Mouse (Mus musculus) forebrain, postnatal 0 days (tissue): ENCODE measurements around the gene Zfp790. TPM values are rescaled to one million over a fixed set of nuclear protein-coding genes. Genes with fewer than 3 reads are reported as not detected.

Experiments
- ATAC-seq: fragments of 200-750 bp; cut with Nextera tagmentation; 2 replicates; pipeline ENCODE4 v1.8.0; 2017; ENCODE audit warnings: mild to moderate bottlenecking, moderate library complexity
- DNase-seq: peaks from one replicate; pipeline ENCODE4 v3.0.0-alpha.2; 2015
- H3K27ac ChIP-seq: fragments of 300-500 bp; sonication (generic); 2 replicates; pipeline ENCODE4 v1.5.1; 2014; ENCODE audit warnings: low read depth, mild to moderate bottlenecking, antibody characterized with exemption, low read length, moderate library complexity, mixed read lengths
- H3K27me3 ChIP-seq: fragments of 300-500 bp; sonication (generic); 2 replicates; pipeline ENCODE4 v1.6.1; 2014; ENCODE audit warnings: mild to moderate bottlenecking, low read length, mixed read lengths; ENCODE audit not compliant: insufficient read depth
- H3K36me3 ChIP-seq: fragments of 300-500 bp; sonication (generic); 2 replicates; pipeline ENCODE4 v1.6.1; 2014; ENCODE audit warnings: mild to moderate bottlenecking, moderate library complexity; ENCODE audit not compliant: insufficient read depth
- H3K4me1 ChIP-seq: fragments of 300-500 bp; sonication (generic); 2 replicates; pipeline ENCODE4 v1.6.1; 2014; ENCODE audit warnings: antibody characterized with exemption; ENCODE audit not compliant: insufficient read depth
- H3K4me2 ChIP-seq: fragments of 300-500 bp; sonication (generic); 2 replicates; pipeline ENCODE4 v1.6.1; 2014; ENCODE audit warnings: low read depth, mild to moderate bottlenecking, moderate library complexity
- H3K4me3 ChIP-seq: fragments of 300-500 bp; sonication (generic); 2 replicates; pipeline ENCODE4 v1.5.1; 2014; ENCODE audit warnings: low read depth, low read length, mixed read lengths
- H3K9ac ChIP-seq: fragments of 300-500 bp; sonication (generic); 2 replicates; pipeline ENCODE4 v1.6.1; 2014; ENCODE audit warnings: mild to moderate bottlenecking
- H3K9me3 ChIP-seq: fragments of 300-500 bp; sonication (generic); 2 replicates; pipeline ENCODE4 v1.6.1; 2016; ENCODE audit warnings: low read length
- CTCF ChIP-seq: sonication (generic); IDR thresholded peaks from 2 replicates; pipeline ENCODE4 v1.5.1; 2016; ENCODE audit warnings: antibody characterized with exemption, control low read depth, low read depth
- WGBS: fragments of 180-500 bp; shearing (Covaris S2); extraction: QIAGEN DNeasy Blood & Tissue Kit; methylation state at CpG from one replicate; pipeline ENCODE4 v1.1.7; 2014; 5-methylcytosine and 5-hydroxymethylcytosine counted together
- polyA plus RNA-seq: library from polyadenylated mRNA; unstranded; fragments of >200 nt; fragmentation: Nextera tagmentation; extraction: Ambion mirVana; gene quantifications from 2 replicates; pipeline ENCODE4 v1.2.1, GENCODE M21; 2015
- total RNA-seq: library from RNA; depleted of rRNA; stranded (reverse); fragments of >200 nt; gene quantifications from 2 replicates; pipeline ENCODE4 v1.2.3, GENCODE M21; 2014

The Zfp790 gene
- total and polyA plus RNA-seq, 2 experiments from 2014 or later = 12.2 to 15.6 TPM

GRCm38 (mm10) chr7:29842105-29842504 is 26.2 kb downstream of the Zfp790 start:
- DNase-seq = no peak
- no peaks in the 10 kb centered on the region for H3K4me1 ChIP-seq
- TF ChIP-seq CTCF = no peak

GRCm38 (mm10) chr7:29844616-29845015 is 28.7 kb downstream of the Zfp790 start:
- H3K9me3 ChIP-seq = no peaks in the 10 kb centered on the region
- no peak overlapping the region for H3K4me2 ChIP-seq
- no peak overlapping the region for H3K4me3 ChIP-seq
- H3K4me1 ChIP-seq = no peaks in the 10 kb centered on the region
- no peaks in the 10 kb centered on the region for H3K27me3 ChIP-seq
- no peak for ATAC-seq
- no peak for TF ChIP-seq CTCF
- H3K36me3 ChIP-seq = peaks cover 34% of the 10 kb centered on the region
- no peak overlapping the region for H3K27ac ChIP-seq
- WGBS = 91% methylated on average over 5 of the region's 5 CpGs
- no peak overlapping the region for H3K9ac ChIP-seq
- DNase-seq = no peak

More at GRCm38 (mm10) chr7:29842105-29842504, 26.2 kb downstream of the Zfp790 start:
- no peaks in the 10 kb centered on the region for H3K9me3 ChIP-seq
- H3K4me2 ChIP-seq = no peak overlapping the region
- H3K9ac ChIP-seq = no peak overlapping the region
- no peaks in the 10 kb centered on the region for H3K27me3 ChIP-seq
- ATAC-seq = no peak
- H3K4me3 ChIP-seq = no peak overlapping the region
- H3K36me3 ChIP-seq = peaks cover 23% of the 10 kb centered on the region
- WGBS = 100% methylated on average over 1 of the region's 1 CpGs
- H3K27ac ChIP-seq = no peak overlapping the region

- Histone ChIP-seq H3K36me3 (peaks cover 18% of the 10 kb centered on the region; the same call in 1 of the 2 replicates), H3K4me3 (peak overlapping the region; percentile 45), H3K27me3 (no peaks in the 10 kb centered on the region), H3K9ac (peak overlapping the region; percentile 53), H3K27ac (no peak overlapping the region), H3K4me1 (no peaks in the 10 kb centered on the region), H3K4me2 (peak overlapping the region; percentile 57), H3K9me3 (no peaks in the 10 kb centered on the region)
- TF ChIP-seq CTCF = no peak
- DNase-seq (no peak), ATAC-seq (no peak)
- 58% methylated on average over 9 of the region's 9 CpGs for WGBS
Observed at GRCm38 (mm10) chr7:29852831-29853218, 36.9 kb downstream of the Zfp790 start.

GRCm38 (mm10) chr7:29853219-29853842 is 37.4 kb downstream of the Zfp790 start, which contains the start of gene Zfp940:
TSS of gene Zfp940 (minus strand) at chr7:29853669.
- peaks cover 18% of the 10 kb centered on the region; the same call in 1 of the 2 replicates for H3K36me3 ChIP-seq
- no peak for TF ChIP-seq CTCF
- H3K4me2 ChIP-seq = peak within 1 kb of the TSS; percentile 57
- 1% methylated on average over 21 of the region's 21 CpGs for WGBS
- peak within 1 kb of the TSS; percentile 57 for H3K27ac ChIP-seq
- H3K9ac ChIP-seq = peak within 1 kb of the TSS; percentile 53
- ATAC-seq (peak; percentile 99), DNase-seq (peak; percentile 93)
- peak within 1 kb of the TSS; percentile 45 for H3K4me3 ChIP-seq
- no peaks in the 10 kb centered on the region for H3K4me1 ChIP-seq
- no peaks in the 10 kb centered on the region for H3K9me3 ChIP-seq
- H3K27me3 ChIP-seq = no peaks in the 10 kb centered on the region

GRCm38 (mm10) chr7:29859532-29860517 is 43.9 kb downstream of the Zfp790 start, which contains the start of gene Zfp420:
TSS of gene Zfp420 (plus strand) at chr7:29859979.
- H3K9ac ChIP-seq = peak within 1 kb of the TSS; percentile 52
- no peaks in the 10 kb centered on the region for H3K36me3 ChIP-seq
- no peaks in the 10 kb centered on the region for H3K9me3 ChIP-seq
- H3K27me3 ChIP-seq = no peaks in the 10 kb centered on the region
- ATAC-seq (peak; percentile 99), DNase-seq (peak; percentile 95)
- 4% methylated on average over 32 of the region's 32 CpGs for WGBS
- H3K27ac ChIP-seq = no peak within 1 kb of the TSS
- peak within 1 kb of the TSS; percentile 64 for H3K4me2 ChIP-seq
- TF ChIP-seq CTCF = peak; percentile 55
- H3K4me1 ChIP-seq = peaks cover 7% of the 10 kb centered on the region; the same call in 1 of the 2 replicates
- H3K4me3 ChIP-seq = peak within 1 kb of the TSS; percentile 59

GRCm38 (mm10) chr7:29861660-29862059 is 45.7 kb downstream of the Zfp790 start:
- Histone ChIP-seq H3K4me1 (peaks cover 7% of the 10 kb centered on the region; the same call in 1 of the 2 replicates), H3K9ac (no peak overlapping the region), H3K9me3 (no peaks in the 10 kb centered on the region), H3K27me3 (no peaks in the 10 kb centered on the region), H3K27ac (no peak overlapping the region), H3K4me2 (no peak overlapping the region), H3K36me3 (no peaks in the 10 kb centered on the region), H3K4me3 (no peak overlapping the region)
- WGBS = 91% methylated on average over 7 of the region's 7 CpGs
- no peak for ATAC-seq
- DNase-seq = no peak
- TF ChIP-seq CTCF = 0 out of 2 replicates have a peak, but pooled peaks have one; percentile 19
